20 mouse cellular contexts compared by ENCODE assay signal in the genomic region with DNA sequence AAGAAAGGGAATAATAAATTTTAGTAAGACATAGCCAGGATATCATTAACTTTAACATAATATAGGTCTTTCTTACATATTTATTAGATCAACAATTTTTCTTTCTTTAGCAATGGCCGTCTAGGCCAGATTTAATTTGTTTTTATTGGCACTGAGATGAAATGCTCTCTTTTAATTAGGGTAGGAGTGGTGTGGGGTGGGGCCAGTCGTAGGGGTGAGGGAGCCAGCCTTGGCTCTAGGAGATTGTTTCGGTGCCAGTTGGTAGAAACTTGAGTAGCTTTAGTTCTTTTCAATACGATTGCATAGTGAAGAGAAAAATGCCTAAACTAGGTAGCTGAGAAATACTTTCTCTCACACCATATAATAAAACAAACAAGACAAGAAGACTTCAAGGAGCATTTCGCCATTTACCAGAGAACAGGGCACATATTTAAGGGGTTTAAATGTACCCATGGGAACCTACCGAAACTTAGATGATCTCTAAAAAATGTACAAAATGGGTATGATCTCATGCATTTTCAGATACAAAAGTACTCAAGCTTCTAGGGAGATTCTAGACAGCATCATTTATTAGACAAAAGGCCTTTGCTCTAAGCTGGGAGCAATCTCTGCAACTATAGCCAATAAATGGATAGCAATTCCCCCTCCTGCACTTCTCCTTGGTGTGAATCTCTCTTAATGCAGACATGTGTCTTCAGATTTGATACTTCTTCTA. TPM values are rescaled to one million over a fixed set of nuclear protein-coding genes. Genes with fewer than 3 reads are reported as not detected.
DNase-seq lines count a peak whose midpoint lies in the region; ATAC-seq and TF ChIP-seq lines count a peak whose summit lies in the region.
"Had no signal": no experiment of that assay in that cellular context is flagged by ENCODE, and none has a peak within 500 bp of the region (broad histone marks: within the 10 kb centered on the region; RNA-seq: fewer than 3 reads in every experiment).

No protein-coding gene starts in this region.

- H3K27me3 ChIP-seq in forebrain, postnatal 0 days (ENCODE audit: insufficient read depth, low read length): no peaks in the 10 kb centered on the region
- H3K27me3 ChIP-seq in limb, embryonic 15.5 days: no peaks in the 10 kb centered on the region
- H3K27me3 ChIP-seq in neural tube, embryonic 15.5 days (replicated peaks): no peaks in the 10 kb centered on the region
- H3K27me3 ChIP-seq: embryonic facial prominence, embryonic 15.5 days; heart, embryonic 15.5 days; hindbrain, embryonic 13.5 days; neural tube, embryonic 12.5 days had no signal

- intact Hi-C loops in heart, postnatal 25 days (cut with DNase I): no loop called here
- intact Hi-C loops in heart, postnatal 10 days (cut with DNase I): no loop called here

- H3K4me3 ChIP-seq in forebrain, postnatal 0 days (ENCODE audit: low read depth, low read length): no peak overlapping the region
- H3K4me3 ChIP-seq in limb, embryonic 15.5 days: no peak overlapping the region
- H3K4me3 ChIP-seq in neural tube, embryonic 15.5 days (replicated peaks): no peak overlapping the region
- H3K4me3 ChIP-seq: embryonic facial prominence, embryonic 15.5 days; heart, embryonic 15.5 days; hindbrain, embryonic 13.5 days; neural tube, embryonic 12.5 days had no signal

- H3K9me3 ChIP-seq in forebrain, postnatal 0 days (ENCODE audit: low read length): no peaks in the 10 kb centered on the region
- H3K9me3 ChIP-seq in limb, embryonic 15.5 days: no peaks in the 10 kb centered on the region
- H3K9me3 ChIP-seq in neural tube, embryonic 15.5 days (replicated peaks): no peaks in the 10 kb centered on the region
- H3K9me3 ChIP-seq: embryonic facial prominence, embryonic 15.5 days; heart, embryonic 15.5 days; hindbrain, embryonic 13.5 days; neural tube, embryonic 12.5 days had no signal

- TF ChIP-seq CTCF in forebrain, postnatal 0 days (IDR thresholded peaks at IDR 0.05; ENCODE audit: low read depth): no peak

- H3K36me3 ChIP-seq in forebrain, postnatal 0 days (ENCODE audit: insufficient read depth): no peaks in the 10 kb centered on the region
- H3K36me3 ChIP-seq in limb, embryonic 15.5 days: no peaks in the 10 kb centered on the region
- no peaks in the 10 kb centered on the region for H3K36me3 ChIP-seq in neural tube, embryonic 15.5 days
- H3K36me3 ChIP-seq: embryonic facial prominence, embryonic 15.5 days; heart, embryonic 15.5 days; hindbrain, embryonic 13.5 days; neural tube, embryonic 12.5 days had no signal

- peak; percentile 48; the same call in 1 of the 2 replicates for ATAC-seq in forebrain, postnatal 0 days
- ATAC-seq in limb, embryonic 15.5 days (ENCODE audit: insufficient number of reproducible peaks, low FRiP score, low TSS enrichment, low read depth): peak; percentile 61; the same call in 1 of the 2 replicates
- ATAC-seq in neural tube, embryonic 15.5 days (ENCODE audit: low FRiP score): no peak
- ATAC-seq: intestine, postnatal 0 days had no signal

- no peak overlapping the region for H3K9ac ChIP-seq in forebrain, postnatal 0 days
- H3K9ac ChIP-seq in limb, embryonic 15.5 days: no peak overlapping the region
- H3K9ac ChIP-seq in neural tube, embryonic 15.5 days (replicated peaks): no peak overlapping the region
- H3K9ac ChIP-seq: embryonic facial prominence, embryonic 15.5 days; heart, embryonic 15.5 days; hindbrain, embryonic 13.5 days; neural tube, embryonic 12.5 days had no signal

- no peak overlapping the region for H3K4me2 ChIP-seq in forebrain, postnatal 0 days (ENCODE audit: low read depth)
- no peak overlapping the region for H3K4me2 ChIP-seq in limb, embryonic 15.5 days
- H3K4me2 ChIP-seq in neural tube, embryonic 15.5 days: no peak overlapping the region
- H3K4me2 ChIP-seq: embryonic facial prominence, embryonic 15.5 days; heart, embryonic 15.5 days; hindbrain, embryonic 13.5 days; neural tube, embryonic 12.5 days had no signal

- no peak overlapping the region for H3K27ac ChIP-seq in forebrain, postnatal 0 days (ENCODE audit: low read depth, low read length)
- peak overlapping the region; percentile 35 for H3K27ac ChIP-seq in limb, embryonic 15.5 days
- H3K27ac ChIP-seq in neural tube, embryonic 15.5 days (replicated peaks): no peak overlapping the region
- H3K27ac ChIP-seq: embryonic facial prominence, embryonic 15.5 days; heart, embryonic 15.5 days; hindbrain, embryonic 13.5 days; neural tube, embryonic 12.5 days had no signal

- H3K4me1 ChIP-seq in forebrain, postnatal 0 days (ENCODE audit: insufficient read depth): no peaks in the 10 kb centered on the region
- H3K4me1 ChIP-seq in limb, embryonic 15.5 days: peaks cover 7% of the 10 kb centered on the region
- no peaks in the 10 kb centered on the region for H3K4me1 ChIP-seq in neural tube, embryonic 15.5 days
- H3K4me1 ChIP-seq: embryonic facial prominence, embryonic 15.5 days; heart, embryonic 15.5 days; hindbrain, embryonic 13.5 days; neural tube, embryonic 12.5 days had no signal

- peak; percentile 34 for DNase-seq in adrenal gland, postnatal 10 days
- no peak for DNase-seq in adrenal gland, adult 18-20 months (ENCODE audit: low spot score in 2 of 2)
- peak; percentile 15 for DNase-seq in heart, postnatal 25 days (ENCODE audit: low spot score)
- no peak for DNase-seq in heart, postnatal 10 days
- DNase-seq in forebrain, postnatal 0 days: peak; percentile 20
- no peak for DNase-seq in layer of hippocampus, adult 9-10 months (ENCODE audit: low spot score)
- DNase-seq: adrenal gland, adult 2 months; cerebellum, adult 8-10 months; lung, postnatal 14 days; right cerebral cortex, postnatal 25 days; thymus, postnatal 36 days had no signal

- 36% methylated on average over 6 of the region's 6 CpGs for WGBS in forebrain, postnatal 0 days
- WGBS in limb, embryonic 15.5 days: 39% methylated on average over 6 of the region's 6 CpGs
- 75% methylated on average over 6 of the region's 6 CpGs for WGBS in neural tube, embryonic 15.5 days

RNA-seq across cellular contexts. Expression of gene Ccdc80, which starts 56.2 kb away (rescaled TPM):
- 10 to 100 TPM; 60.7 to 82.4 TPM for total RNA-seq in adrenal gland, postnatal 10 days (2021)
- 100 to 1,000 TPM in 1 of 2 experiments, 10 to 100 TPM in 1; 24.9 to 124 TPM for total RNA-seq in adrenal gland, adult 18-20 months (2021)
- 10 to 100 TPM; 83.0 to 90.7 TPM for total RNA-seq in heart, postnatal 25 days (2021)
- 100 to 1,000 TPM; 123 to 128 TPM for total RNA-seq in heart, postnatal 10 days (2021)
- 11.5 and 15.9 TPM in 2 replicates for total RNA-seq in forebrain, postnatal 0 days (2014; rRNA removed)
- 19.5 and 22.4 TPM in 2 replicates for polyA plus RNA-seq in forebrain, postnatal 0 days (2015; fragmentation: Nextera tagmentation; extraction: Ambion mirVana)
- 105 and 123 TPM in 2 replicates for polyA plus RNA-seq in limb, embryonic 15.5 days (2015; fragmentation: Nextera tagmentation; extraction: Ambion mirVana)
- polyA plus RNA-seq in neural tube, embryonic 15.5 days (2015; fragmentation: Nextera tagmentation; extraction: Ambion mirVana): 23.3 and 38.8 TPM in 2 replicates
- total RNA-seq: megakaryocyte-erythroid progenitor cell, adult 5-6 weeks; MEL had no signal

Comparison
In these comparisons a context has a peak if more than half of its experiments do, and no peak if none do; other contexts are left out.
1. DNase-seq: peak in adrenal gland, postnatal 10 days (single experiment), heart, postnatal 25 days (single experiment) and forebrain, postnatal 0 days (single experiment); none in adrenal gland, adult 18-20 months (0 of 2), heart, postnatal 10 days (0 of 2) and layer of hippocampus, adult 9-10 months (single experiment).